Mouse (Mus musculus) Patski (cell line): ENCODE results near the gene Gpr55. TPM values are rescaled to one million over a fixed set of nuclear protein-coding genes. Genes with fewer than 3 reads are reported as not detected.

Source experiments
- ATAC-seq: fragments of 100-300 bp; one replicate; pipeline ENCODE4 v1.8.0; 2021
- CTCF ChIA-PET: fragments of 350-600 bp; sonication (Branson Sonifier 250); formaldehyde crosslinking; loops from one replicate; lab custom pipeline; 2022; ENCODE audit warnings: inconsistent platforms; lab: Charles Lee
- POLR2A ChIA-PET: fragments of 350-600 bp; sonication (Branson Sonifier 250); formaldehyde crosslinking; loops from one replicate; lab custom pipeline; 2022; ENCODE audit warnings: antibody characterized with exemption, inconsistent platforms; lab: Charles Lee
- DNase-seq: peaks from one replicate; pipeline ENCODE4 v3.0.0-alpha.2; 2011; ENCODE audit warnings: low read depth, low spot score
- H3K27me3 ChIP-seq: fragments of 371-371 bp; one replicate; pipeline ENCODE4 v1.5.1; 2021
- CTCF ChIP-seq: fragments of 100-300 bp; IDR thresholded peaks from one replicate; pipeline ENCODE4 v1.5.1; 2021
- in situ Hi-C: fragments of 300-500 bp; cut with MboI; formaldehyde crosslinking; loops from 3 replicates; pipeline ENCODE4 v1.11.1; 2018; ENCODE audit warnings: low pct_unique_long_range_greater_than_20kb, mixed read lengths
- polyA plus RNA-seq: library from polyadenylated mRNA; unstranded; gene quantifications from one replicate; pipeline ENCODE4 v1.2.3, GENCODE M21; 2021

Gpr55 gene
- polyA plus RNA-seq, 1 experiment from 2014 or later = not detected

DNA sequence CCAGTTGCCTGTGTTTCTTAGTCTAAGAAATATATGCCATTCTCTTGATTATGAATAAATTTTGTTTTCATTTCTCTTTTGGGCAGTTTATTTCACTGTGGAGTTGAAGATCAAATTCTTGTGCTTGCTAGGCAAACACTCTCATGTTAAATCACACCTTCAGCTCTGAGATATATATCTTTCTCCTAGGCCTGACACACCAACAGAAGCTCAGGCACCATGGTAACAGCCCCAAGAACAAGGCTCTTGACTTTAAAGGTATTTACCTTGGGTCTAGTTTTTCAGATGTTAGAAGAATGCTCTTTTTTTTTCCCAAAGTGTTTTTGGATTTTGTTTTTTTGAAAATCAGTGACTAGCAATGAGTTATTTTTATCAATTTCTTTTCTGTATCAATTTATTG is 44.9 kb downstream of the Gpr55 start:
- CTCF ChIA-PET = no interaction called here
- no peak for DNase-seq
- H3K27me3 ChIP-seq = no peaks in the 10 kb centered on the region
- TF ChIP-seq CTCF = no peak
- in situ Hi-C loops = no loop called here
- POLR2A ChIA-PET = no interaction called here
- ATAC-seq = no peak

DNA sequence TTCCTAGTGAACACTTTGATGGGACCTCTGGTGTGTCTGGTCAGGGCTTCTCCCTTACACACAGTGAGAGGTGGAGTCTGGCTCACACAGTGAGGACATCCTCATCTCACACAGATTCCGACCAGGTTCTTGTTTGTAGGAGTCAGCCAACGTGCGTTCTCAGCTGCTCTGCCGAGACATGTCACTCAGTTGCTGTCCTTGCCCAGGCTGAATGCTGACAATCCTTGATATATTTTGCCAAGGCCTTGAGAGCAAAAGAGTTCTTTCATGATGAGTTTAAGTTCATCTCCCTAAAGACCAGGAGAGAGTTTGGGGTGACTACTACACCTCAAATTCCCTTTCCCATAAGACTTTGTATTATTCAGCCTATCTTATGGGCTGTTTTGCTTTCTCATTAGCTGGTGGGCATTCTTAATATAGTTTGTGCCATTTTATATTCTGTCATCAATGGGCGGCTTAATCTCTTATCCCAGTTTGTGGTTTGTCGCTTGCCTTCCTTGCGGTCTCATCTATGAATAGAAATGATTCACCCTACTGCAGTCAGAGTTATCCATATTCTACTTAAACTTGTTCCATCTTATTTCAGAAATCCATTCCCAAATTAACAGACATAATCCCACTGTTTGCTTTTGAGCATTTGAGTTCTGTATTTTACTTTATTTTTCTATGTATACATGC is 47.6 kb downstream of the Gpr55 start:
- H3K27me3 ChIP-seq = no peaks in the 10 kb centered on the region
- POLR2A ChIA-PET = no interaction called here
- DNase-seq = no peak
- no peak for ATAC-seq
- CTCF ChIA-PET = interaction anchor here (1.2 kb wide), 1 partner anchor 10 kb away, joined by 3 read pairs; no protein-coding TSS in a partner anchor
- no peak for TF ChIP-seq CTCF
- in situ Hi-C loops = no loop called here

DNA sequence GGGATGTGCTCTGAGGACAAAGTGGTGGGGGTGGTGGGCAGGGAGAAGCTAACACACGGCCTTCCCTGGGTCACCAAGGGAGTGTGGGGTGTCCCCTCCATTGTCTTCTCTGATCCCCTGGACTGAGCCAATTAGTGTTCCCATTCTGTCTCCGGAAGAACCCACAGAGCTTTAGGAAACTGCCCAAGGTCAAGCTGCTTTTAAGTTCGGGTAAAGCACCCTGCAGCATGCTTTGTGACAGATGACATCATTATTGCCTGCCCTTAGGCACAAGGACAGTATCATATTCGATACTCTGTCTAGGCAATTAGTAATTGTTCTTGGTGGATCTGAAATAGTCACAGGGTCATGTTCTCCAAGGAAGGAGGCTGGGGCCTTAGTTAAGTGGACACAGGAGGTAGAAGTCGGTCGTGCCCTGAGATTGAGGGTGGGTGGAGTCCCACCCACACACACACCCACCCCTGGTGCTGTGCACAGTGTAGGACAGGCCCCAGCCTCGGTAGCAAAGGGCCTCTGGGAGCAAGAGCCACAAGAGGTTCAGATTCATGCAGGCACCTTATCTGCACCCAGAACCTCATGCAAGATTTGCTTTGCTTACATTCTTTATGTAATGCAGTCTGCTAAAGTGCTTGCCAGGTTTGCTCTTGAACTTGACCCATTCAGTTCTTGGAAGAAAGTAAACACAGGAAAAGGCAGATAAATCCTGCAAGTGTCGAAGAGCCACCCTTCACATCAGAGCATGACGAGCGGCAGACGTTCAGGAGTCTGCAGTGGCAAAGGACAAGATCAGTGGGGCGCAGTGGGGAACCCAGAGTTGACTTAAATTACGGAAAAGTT is 51.8 kb downstream of the Gpr55 start:
- ATAC-seq (no peak), DNase-seq (no peak)
- ChIA-PET POLR2A (interaction anchor here (0.5 kb wide), 1 partner anchor 11 kb away, joined by 4 read pairs; no protein-coding TSS in a partner anchor), CTCF (no interaction called here)
- TF ChIP-seq CTCF = no peak
- no peaks in the 10 kb centered on the region for H3K27me3 ChIP-seq
- in situ Hi-C loops = no loop called here

DNA sequence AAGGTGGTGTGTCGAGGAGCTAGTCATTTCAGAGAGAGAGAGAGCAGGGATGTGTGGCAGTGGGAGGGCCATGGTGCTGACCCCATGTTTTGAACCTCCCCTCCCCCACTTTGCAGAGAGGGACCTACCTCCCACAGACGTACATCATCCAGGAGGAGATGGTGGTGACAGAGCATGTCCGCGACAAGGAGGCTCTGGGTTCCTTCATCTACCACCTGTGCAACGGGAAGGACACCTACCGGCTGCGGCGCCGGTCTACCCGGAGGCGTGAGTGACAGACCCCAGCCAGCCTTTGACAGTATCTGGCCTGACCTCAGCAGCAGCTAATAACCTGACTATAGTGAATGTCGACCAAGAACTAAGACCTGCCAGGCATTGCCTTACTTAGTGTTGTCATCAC is 53.9 kb downstream of the Gpr55 start:
- DNase-seq (no peak), ATAC-seq (no peak)
- H3K27me3 ChIP-seq = no peaks in the 10 kb centered on the region
- ChIA-PET POLR2A (no interaction called here), CTCF (no interaction called here)
- no peak for TF ChIP-seq CTCF
- in situ Hi-C loops = no loop called here

DNA sequence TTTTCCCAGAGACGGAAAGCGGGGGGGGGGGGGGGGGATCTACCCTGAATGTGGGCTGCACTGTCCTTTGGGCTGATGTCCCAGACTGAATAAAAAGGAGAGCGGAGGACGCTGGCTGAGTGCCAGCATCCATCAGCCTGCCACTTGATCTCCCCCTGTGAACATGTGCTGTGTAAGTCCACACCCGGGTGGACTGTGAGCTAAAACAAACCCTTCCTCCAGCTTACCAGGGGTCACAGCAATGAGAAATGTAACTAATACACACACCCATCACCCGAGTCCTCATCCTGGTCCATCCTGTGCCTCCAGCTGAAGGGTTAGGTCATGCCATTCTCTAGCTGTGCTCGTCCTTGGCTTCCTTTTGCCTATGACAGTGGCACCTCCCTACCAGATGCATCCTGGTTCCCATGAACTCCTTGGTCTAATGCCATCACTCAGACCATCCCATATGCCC is 58.7 kb downstream of the Gpr55 start:
- no peak for TF ChIP-seq CTCF
- no peaks in the 10 kb centered on the region for H3K27me3 ChIP-seq
- in situ Hi-C loops = no loop called here
- ATAC-seq (no peak), DNase-seq (no peak)
- CTCF ChIA-PET = no interaction called here
- POLR2A ChIA-PET = no interaction called here

DNA sequence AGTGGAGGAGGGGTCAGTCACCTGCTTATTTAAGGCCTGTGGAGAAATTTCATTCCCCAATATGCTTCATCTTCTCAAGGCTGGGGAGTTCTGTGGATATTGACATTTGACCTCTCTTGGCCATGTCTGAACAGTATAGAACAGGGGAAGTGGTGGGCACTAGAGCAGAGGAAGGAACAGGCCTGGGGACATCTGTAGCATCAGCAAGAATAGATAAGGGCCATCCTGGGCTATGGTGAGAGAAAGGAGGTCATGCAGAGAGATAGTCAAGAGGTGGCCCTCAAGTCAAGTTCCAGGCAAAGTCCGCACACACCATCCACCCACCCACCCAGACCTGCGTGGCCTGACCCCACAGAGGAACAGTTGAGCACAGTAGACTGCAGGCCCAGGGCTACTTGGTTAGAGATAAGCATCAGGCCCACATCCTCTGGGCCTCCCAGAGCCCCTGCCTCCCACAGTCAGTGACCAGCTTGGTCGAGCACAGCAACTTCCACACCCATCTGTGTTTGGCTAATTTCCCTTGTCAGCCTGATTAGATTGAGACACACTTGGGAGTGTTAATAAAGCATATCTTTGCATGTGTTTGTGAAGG is 59.2 kb downstream of the Gpr55 start:
- ChIA-PET CTCF (no interaction called here), POLR2A (no interaction called here)
- TF ChIP-seq CTCF = no peak
- in situ Hi-C loops = no loop called here
- no peak for DNase-seq
- no peak for ATAC-seq
- H3K27me3 ChIP-seq = no peaks in the 10 kb centered on the region

DNA sequence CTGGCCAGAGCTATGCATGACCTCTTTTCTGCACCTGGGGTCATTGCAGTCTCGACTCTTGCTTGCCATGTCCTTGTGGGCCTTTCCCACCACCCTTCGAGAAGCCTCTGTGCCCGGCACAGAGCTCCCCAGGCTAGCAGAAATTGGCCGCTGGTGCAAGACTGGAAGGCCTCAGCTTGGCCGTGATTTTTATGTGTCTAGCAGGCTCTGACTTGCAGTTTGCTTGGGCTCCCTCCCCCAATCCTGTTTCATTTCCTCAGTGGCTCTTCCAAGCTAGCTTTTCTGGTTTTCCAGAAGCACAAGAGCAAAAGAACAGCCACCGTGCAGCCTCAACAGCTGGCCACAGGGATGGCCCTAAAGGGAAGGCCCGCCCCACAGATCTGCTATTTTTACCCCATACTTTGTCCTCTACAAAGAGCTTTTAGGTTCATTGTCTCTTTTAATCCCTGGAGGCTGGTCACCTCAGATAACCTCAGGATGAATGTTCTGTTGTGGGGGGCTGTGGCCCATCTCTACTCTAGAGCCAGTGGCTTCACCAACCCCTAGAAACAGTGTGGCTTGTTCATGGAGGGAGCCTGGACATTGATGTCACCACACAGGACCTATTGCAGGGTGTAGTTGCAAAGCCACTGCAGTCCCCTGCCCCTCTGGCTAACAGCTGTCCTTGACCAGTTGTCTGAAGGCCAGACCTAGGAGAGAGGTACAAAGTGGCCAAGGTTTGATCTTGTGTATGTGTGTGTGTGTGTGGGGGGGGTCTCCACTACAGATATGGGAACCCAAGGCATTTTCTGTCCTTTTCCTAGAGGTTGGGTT is 60.1 kb downstream of the Gpr55 start:
- H3K27me3 ChIP-seq = no peaks in the 10 kb centered on the region
- ATAC-seq = no peak
- no peak for DNase-seq
- no peak for TF ChIP-seq CTCF
- in situ Hi-C loops = no loop called here
- CTCF ChIA-PET = interaction anchor here (1.1 to 2.1 kb wide), 2 partner anchors 13 to 47 kb away, joined by 3 to 4 read pairs; no protein-coding TSS in a partner anchor
- POLR2A ChIA-PET = interaction anchor here (0.6 kb wide), 1 partner anchor 18 kb away, joined by 3 read pairs; no protein-coding TSS in a partner anchor

DNA sequence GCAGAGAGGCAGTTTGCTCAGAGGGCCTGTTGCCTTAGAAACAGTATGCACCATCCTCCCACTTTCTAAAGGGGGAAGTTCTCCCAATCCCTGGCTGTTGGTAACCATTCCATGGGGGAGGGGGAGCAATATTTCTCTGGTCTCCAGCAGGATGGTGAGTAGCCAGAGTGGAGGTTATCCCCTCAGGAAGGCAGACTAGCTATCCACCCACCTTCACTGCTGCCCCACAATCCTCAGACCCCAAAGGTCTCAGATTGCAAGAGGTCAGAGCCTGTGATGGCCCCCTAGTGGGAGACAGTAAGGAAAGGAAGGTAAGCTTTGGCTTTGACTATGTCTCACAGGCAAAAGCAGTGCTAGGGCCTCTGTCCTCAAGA is 61.4 kb downstream of the Gpr55 start:
- ChIA-PET CTCF (interaction anchor here (1.0 to 2.1 kb wide), 3 partner anchors 15 to 46 kb away, joined by 3 to 4 read pairs (median 3); no protein-coding TSS in a partner anchor), POLR2A (no interaction called here)
- no peak for TF ChIP-seq CTCF
- H3K27me3 ChIP-seq = no peaks in the 10 kb centered on the region
- DNase-seq (no peak), ATAC-seq (no peak)
- in situ Hi-C loops = no loop called here

DNA sequence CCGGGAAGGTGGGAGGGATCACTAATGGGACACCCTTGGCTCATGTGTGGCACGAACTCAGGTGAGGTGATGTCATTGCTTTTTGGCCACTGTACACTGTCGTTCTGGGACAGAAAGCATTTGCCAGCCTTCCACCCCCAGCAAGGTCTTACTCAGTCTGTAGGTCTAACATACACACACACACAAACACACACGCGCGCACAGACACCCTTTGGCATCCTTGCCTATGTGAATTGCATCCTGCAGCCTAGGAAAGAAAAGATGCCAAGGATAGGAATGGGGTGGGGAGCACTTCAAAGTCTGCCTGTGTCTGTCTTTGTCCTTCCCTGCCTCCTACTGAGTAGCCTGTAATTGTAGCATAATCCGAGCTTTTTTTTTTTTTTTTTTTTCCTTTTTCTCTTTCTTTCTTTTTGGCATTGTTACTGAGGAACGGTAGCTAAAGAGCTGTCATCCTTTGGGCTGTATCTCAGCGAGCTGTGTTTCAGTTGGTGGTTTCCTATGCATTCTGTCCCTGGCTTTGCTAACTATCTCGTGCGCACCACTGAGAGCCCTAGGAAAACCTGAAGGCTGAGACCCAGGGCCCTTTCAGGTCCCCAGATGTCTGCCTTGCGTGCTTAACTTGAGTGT is 61.9 kb downstream of the Gpr55 start:
- CTCF ChIA-PET = no interaction called here
- no peaks in the 10 kb centered on the region for H3K27me3 ChIP-seq
- in situ Hi-C loops = no loop called here
- TF ChIP-seq CTCF = no peak
- ATAC-seq (no peak), DNase-seq (no peak)
- POLR2A ChIA-PET = no interaction called here
